In the genomic region with DNA sequence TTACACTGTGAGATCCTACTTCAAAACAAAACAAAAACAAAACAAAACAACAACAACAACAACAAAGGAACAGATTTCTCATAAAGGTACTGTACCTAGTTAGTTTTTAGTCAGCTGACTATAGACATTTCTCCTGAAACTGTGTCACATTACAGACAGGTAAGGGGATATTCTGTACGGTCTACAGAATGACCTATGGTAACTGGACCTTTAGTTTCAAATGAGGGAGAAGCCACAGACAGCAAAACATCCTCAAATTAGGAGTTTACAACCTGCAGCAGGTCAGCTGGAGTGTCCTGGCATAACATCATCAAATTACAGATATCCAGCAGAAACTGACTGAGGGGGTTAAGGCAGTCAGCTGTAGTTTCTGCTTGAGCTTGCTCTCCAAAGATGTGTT, we compare ENCODE assay signal across 22 mouse cellular contexts.
DNase-seq lines count a peak whose midpoint lies in the region; ATAC-seq and TF ChIP-seq lines count a peak whose summit lies in the region.
"Had no signal": no experiment of that assay in that cellular context is flagged by ENCODE, and none has a peak within 500 bp of the region (broad histone marks: within the 10 kb centered on the region; RNA-seq: fewer than 3 reads in every experiment).

No protein-coding gene starts in this region.

- H3K27me3 ChIP-seq in kidney, embryonic 14.5 days (ENCODE audit: control insufficient read depth, insufficient read depth, low read length), result no peaks in the 10 kb centered on the region
- no peaks in the 10 kb centered on the region for H3K27me3 ChIP-seq in kidney, embryonic 15.5 days
- H3K27me3 ChIP-seq in kidney, embryonic 16.5 days (ENCODE audit: insufficient read depth, low read length), result no peaks in the 10 kb centered on the region
- H3K27me3 ChIP-seq in kidney, adult 2 months (replicated peaks; ENCODE audit: control insufficient read depth, insufficient read depth, low read length), result no peaks in the 10 kb centered on the region
- no peaks in the 10 kb centered on the region for H3K27me3 ChIP-seq in kidney, postnatal 0 days (ENCODE audit: insufficient read depth, low read length)
- H3K27me3 ChIP-seq: CH12.LX, Patski had no signal

- H3K4me3 ChIP-seq in kidney, embryonic 14.5 days (ENCODE audit: low read length), result no peak overlapping the region
- no peak overlapping the region for H3K4me3 ChIP-seq in kidney, embryonic 15.5 days (replicated peaks)
- no peak overlapping the region for H3K4me3 ChIP-seq in kidney, embryonic 16.5 days (ENCODE audit: low read length)
- H3K4me3 ChIP-seq in kidney, adult 2 months (ENCODE audit: insufficient read depth, low read depth, low read length), result no peak overlapping the region
- H3K4me3 ChIP-seq in kidney, postnatal 0 days (replicated peaks; ENCODE audit: low read depth, low read length), result no peak overlapping the region

- peak; percentile 66 for ATAC-seq in kidney, embryonic 14.5 days (ENCODE audit: low FRiP score, low TSS enrichment)
- peak; percentile 79 for ATAC-seq in kidney, embryonic 15.5 days (replicated peaks; ENCODE audit: low FRiP score)
- ATAC-seq in kidney, embryonic 16.5 days (ENCODE audit: low FRiP score, low TSS enrichment), result peak; percentile 31; the same call in 1 of the 2 replicates
- ATAC-seq in kidney, postnatal 0 days (replicated peaks; ENCODE audit: low FRiP score, low read depth), result no peak
- ATAC-seq: activated CD4-positive, CD25-positive, alpha-beta regulatory T cell, adult 4 months; CD4-positive, CD25-positive, alpha-beta regulatory T cell, adult 4 months; Patski had no signal

- TF ChIP-seq POLR2A in kidney, adult 2 months (IDR thresholded peaks at IDR 0.05; ENCODE audit: low read depth, low read length), result no peak

- no peak overlapping the region for H3K9ac ChIP-seq in kidney, embryonic 14.5 days (ENCODE audit: low read depth, low read length)
- no peak overlapping the region for H3K9ac ChIP-seq in kidney, embryonic 15.5 days
- no peak overlapping the region for H3K9ac ChIP-seq in kidney, embryonic 16.5 days (replicated peaks; ENCODE audit: low read length)
- H3K9ac ChIP-seq in kidney, postnatal 0 days (ENCODE audit: low read depth, low read length), result no peak overlapping the region

- H3K27ac ChIP-seq in kidney, embryonic 14.5 days (ENCODE audit: low read depth, low read length), result no peak overlapping the region
- H3K27ac ChIP-seq in kidney, embryonic 15.5 days, result no peak overlapping the region
- no peak overlapping the region for H3K27ac ChIP-seq in kidney, embryonic 16.5 days (ENCODE audit: low read length)
- H3K27ac ChIP-seq in kidney, adult 2 months (ENCODE audit: insufficient read depth, low read depth, low read length), result no peak overlapping the region
- H3K27ac ChIP-seq in kidney, postnatal 0 days, result no peak overlapping the region

- no peaks in the 10 kb centered on the region for H3K36me3 ChIP-seq in kidney, embryonic 14.5 days (ENCODE audit: control insufficient read depth, insufficient read depth, low read length)
- no peaks in the 10 kb centered on the region for H3K36me3 ChIP-seq in kidney, embryonic 15.5 days
- H3K36me3 ChIP-seq in kidney, embryonic 16.5 days (ENCODE audit: insufficient read depth, low read length), result no peaks in the 10 kb centered on the region
- no peaks in the 10 kb centered on the region for H3K36me3 ChIP-seq in kidney, adult 2 months (ENCODE audit: control insufficient read depth, insufficient read depth, low read length)
- no peaks in the 10 kb centered on the region for H3K36me3 ChIP-seq in kidney, postnatal 0 days (ENCODE audit: insufficient read depth, low read length)
- H3K36me3 ChIP-seq: G1E had no signal

- no peak for TF ChIP-seq CTCF in kidney, adult 2 months (conservative IDR thresholded peaks at IDR 0.05; ENCODE audit: insufficient read depth, insufficient read length, low read depth, low read length)
- TF ChIP-seq CTCF in kidney, postnatal 0 days (IDR thresholded peaks at IDR 0.05; ENCODE audit: low read depth), result no peak

- H3K4me1 ChIP-seq in kidney, embryonic 14.5 days (ENCODE audit: control insufficient read depth, insufficient read depth, low read length), result no peaks in the 10 kb centered on the region
- no peaks in the 10 kb centered on the region for H3K4me1 ChIP-seq in kidney, embryonic 15.5 days
- no peaks in the 10 kb centered on the region for H3K4me1 ChIP-seq in kidney, embryonic 16.5 days (ENCODE audit: insufficient read depth, low read length)
- H3K4me1 ChIP-seq in kidney, adult 2 months (ENCODE audit: control insufficient read depth, insufficient read depth, low read length), result no peaks in the 10 kb centered on the region
- H3K4me1 ChIP-seq in kidney, postnatal 0 days (replicated peaks; ENCODE audit: insufficient read depth, low read length), result no peaks in the 10 kb centered on the region

- WGBS in kidney, embryonic 14.5 days, result 27% methylated on average over 1 of the region's 1 CpGs
- WGBS in kidney, embryonic 15.5 days, result 38% methylated on average over 1 of the region's 1 CpGs
- WGBS in kidney, embryonic 16.5 days, result 48% methylated on average over 1 of the region's 1 CpGs
- WGBS in kidney, adult 2 months, result 35% methylated on average over 1 of the region's 1 CpGs
- WGBS in kidney, postnatal 0 days, result 38% methylated on average over 1 of the region's 1 CpGs

- H3K9me3 ChIP-seq in kidney, embryonic 14.5 days (ENCODE audit: control insufficient read depth, low read length), result no peaks in the 10 kb centered on the region
- H3K9me3 ChIP-seq in kidney, embryonic 15.5 days (replicated peaks), result no peaks in the 10 kb centered on the region
- H3K9me3 ChIP-seq in kidney, embryonic 16.5 days (ENCODE audit: low read length), result no peaks in the 10 kb centered on the region
- H3K9me3 ChIP-seq in kidney, postnatal 0 days (replicated peaks; ENCODE audit: low read length), result no peaks in the 10 kb centered on the region

- H3K4me2 ChIP-seq in kidney, embryonic 14.5 days (replicated peaks; ENCODE audit: low read depth, low read length), result no peak overlapping the region
- H3K4me2 ChIP-seq in kidney, embryonic 15.5 days, result no peak overlapping the region
- no peak overlapping the region for H3K4me2 ChIP-seq in kidney, embryonic 16.5 days (replicated peaks; ENCODE audit: low read depth, low read length)
- no peak overlapping the region for H3K4me2 ChIP-seq in kidney, postnatal 0 days (ENCODE audit: low read length)

- no peak for DNase-seq in kidney, postnatal 10 days
- no peak for DNase-seq in kidney, postnatal 14 days
- DNase-seq in kidney, adult 2 months, result no peak
- peak; percentile 13 for DNase-seq in kidney, postnatal 0 days (ENCODE audit: low spot score)
- DNase-seq in kidney, adult 8-10 months, result no peak
- DNase-seq: adrenal gland, adult 2 months; adrenal gland, adult 8-10 months; adrenal gland, postnatal 10 days; adrenal gland, postnatal 14 days; adrenal gland, postnatal 25 days; adrenal gland, postnatal 36 days; B cell, adult 2 months; cerebellum, adult 11 months; cerebellum, adult 11-12 months had no signal
